Mouse (Mus musculus) c-Kit-positive CD71-positive TER-119-negative erythroid progenitor cells, embryonic 14.5 days (primary cell): ENCODE data around the gene Fam69a.
"Not testable (repeated sequence)": the region's sequence is repeated elsewhere in the genome, so short reads cannot be mapped to it uniquely, and the experiment has no call there.

Experiments used
- DNase-seq: peaks from one replicate; pipeline ENCODE4 v3.0.0-alpha.2; 2013; ENCODE audit warnings: low read depth

Fam69a gene

GRCm38 (mm10) chr5:107904325-107904724, 82.6 kb downstream of the Fam69a start:
- DNase-seq: no peak

GRCm38 (mm10) chr5:107901014-107901615, 85.8 kb downstream of the Fam69a start:
- no peak for DNase-seq

DNA sequence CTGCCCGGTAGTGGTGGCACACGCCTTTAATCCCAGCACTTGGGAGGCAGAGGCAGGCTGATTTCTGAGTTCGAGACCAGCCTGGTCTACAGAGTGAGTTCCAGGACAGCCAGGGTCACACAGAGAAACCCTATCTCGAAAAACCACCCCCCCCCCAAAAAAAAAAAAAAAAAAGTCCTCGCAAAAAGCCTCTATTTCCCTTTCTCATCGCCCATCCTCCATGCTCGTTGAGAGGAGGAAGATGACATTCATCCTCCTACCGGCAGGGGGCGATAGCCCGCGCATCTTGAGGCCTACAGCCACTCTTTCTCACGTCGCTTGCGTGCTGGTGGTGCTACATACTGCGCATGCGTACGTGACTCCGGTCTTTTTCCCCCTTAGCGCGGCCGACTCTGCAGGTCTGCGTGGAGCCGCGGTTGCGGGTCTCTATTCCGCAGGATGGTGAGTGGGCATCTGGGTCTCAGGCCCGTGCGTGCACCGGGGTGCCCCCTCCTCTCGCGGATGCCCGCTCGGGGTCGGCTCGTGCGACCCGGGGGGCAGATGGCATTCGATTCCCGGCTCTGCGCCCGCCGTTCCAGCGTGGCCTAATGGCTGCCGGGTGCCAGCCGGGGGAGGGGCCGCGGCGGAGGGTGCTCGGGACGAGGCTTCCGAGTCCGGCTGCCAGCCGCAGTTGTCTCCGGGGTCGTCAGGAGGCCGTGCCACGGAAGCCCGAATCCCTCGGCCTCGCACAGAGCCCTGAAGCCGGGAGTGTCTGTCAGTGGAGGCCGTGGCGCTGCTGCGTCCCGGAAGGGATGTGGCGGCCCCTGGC, 86.5 kb downstream of the Fam69a start, which contains the start of gene Rpl5:
Rpl5 (plus strand) TSS at position 297 of the 808 bp plus-strand sequence.
- peak; percentile 96 for DNase-seq

DNA sequence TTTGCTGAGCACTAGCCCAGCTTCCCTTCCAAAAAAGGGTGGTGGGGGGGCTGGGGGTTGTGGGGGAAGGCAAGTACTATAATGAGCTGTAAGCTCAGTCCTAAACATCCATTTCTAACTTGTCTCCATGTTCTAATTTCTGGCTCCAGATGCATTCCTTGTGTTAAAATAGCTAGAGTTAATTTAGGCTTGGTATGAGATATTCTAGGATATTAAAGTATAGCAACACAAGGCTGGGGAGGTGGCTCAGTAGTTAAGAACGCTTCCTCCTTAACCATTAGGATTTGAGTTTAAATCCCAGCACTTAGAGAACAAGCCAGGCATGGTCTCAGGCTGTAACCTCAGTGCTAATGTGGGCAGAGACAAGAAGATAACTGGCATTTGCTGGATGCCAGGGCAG, 90.6 kb downstream of the Fam69a start:
- DNase-seq: no peak

DNA sequence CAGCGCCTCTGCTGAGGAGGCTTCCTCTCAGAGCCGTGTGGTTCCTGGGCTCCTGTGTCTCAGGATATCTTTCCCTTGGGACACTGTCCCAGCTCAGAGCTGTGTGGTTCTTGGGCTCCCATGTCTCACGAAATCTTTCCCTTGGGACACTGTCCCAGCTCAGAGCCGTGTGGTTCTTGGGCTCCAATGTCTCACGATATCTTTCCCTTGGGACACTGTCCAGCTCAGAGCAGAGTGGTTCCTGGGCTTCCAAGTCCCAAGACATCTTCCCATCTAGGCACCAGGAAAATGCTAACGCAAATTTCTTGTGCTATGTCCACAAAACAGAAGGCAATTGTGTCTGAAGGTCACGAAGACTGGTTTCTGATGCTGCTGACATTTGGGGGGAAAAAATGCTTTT, 92.2 kb downstream of the Fam69a start:
- DNase-seq: no peak

GRCm38 (mm10) chr5:107891515-107891914, 95.4 kb downstream of the Fam69a start:
- not testable (repeated sequence) for DNase-seq

DNA sequence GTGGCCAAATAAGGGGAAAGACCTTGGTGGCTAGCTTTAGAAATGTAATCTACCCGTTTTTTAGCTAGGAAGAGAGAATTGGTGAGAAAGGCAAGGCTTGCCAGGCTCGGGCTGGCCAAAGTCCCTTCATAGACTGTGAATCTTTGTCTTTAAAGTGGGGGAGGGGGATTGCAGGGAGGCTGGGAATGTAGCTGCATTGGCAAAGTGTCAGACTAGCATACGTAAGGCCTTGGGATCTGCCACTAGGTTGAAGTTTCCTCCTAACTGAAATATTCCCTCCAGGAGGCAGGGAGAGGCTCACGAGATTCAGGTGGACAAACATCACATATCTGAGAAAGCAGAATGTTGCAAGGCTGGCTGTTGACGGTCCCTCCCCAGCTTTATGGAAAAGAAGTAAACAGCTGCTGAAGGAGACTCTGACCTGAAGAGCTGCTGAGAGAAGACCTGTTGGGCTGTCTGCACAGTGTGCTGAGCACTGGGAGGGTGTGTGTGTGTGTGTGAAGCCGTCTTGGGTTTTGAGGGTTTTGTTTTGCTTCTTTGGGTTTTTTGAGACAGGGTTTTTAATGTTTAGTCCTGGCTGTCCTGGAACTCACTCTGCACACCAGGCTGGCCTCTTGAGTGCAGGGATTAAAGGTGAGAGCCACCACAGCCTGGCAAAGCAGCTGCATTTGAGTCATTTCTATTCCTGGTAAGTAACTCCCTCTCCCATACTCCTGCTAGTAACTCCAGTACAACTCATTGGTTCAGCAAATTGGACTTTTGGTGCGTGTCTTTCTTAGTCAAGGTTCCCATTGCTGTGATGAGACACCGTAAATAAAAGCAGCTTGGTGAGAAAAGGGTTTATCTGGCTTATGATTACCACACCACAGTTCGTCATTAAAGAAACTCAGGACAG, 96.6 kb downstream of the Fam69a start:
- no peak for DNase-seq

- DNase-seq: no peak
These were observed 106.2 kb downstream of the Fam69a start for GRCm38 (mm10) chr5:107880710-107881109.

GRCm38 (mm10) chr5:107877053-107877452, 109.8 kb downstream of the Fam69a start:
- DNase-seq: no peak

- no peak for DNase-seq
These were observed 111.6 kb downstream of the Fam69a start for GRCm38 (mm10) chr5:107875261-107875611.

DNA sequence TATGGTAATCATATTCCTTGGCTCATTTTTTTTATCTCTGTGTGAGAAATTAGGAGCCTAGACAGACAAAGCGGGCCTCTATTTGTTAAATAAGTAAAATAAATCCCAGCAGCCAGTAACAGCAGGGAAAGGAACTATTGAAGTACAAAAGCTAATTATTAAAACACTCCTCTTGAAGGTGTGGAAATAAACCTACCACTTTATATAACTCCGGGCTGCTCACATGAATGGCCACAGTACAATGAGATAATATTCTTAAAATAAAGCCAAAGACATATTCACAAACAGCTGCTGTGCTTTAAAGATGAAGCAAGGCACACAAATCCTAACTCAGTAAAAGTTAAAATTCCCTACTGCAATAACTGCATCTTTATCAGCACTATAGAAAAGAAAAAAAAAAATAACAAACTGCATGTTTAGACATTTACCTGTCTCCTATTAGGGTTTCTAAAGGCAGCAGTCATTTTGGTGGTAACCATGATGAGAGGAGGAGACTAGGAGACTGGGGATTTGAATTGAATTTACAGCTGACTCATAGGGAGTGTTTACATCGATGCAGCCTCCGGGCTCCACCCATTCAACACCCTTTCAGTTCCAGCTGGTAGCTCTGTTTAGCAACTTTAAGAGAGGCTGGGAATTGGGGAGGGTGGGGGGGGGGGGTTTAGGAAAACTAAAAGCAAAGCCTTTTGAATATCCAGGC, 112.2 kb downstream of the Fam69a start, which contains the start of gene Evi5:
Evi5 (minus strand) TSS at position 547 of the 700 bp plus-strand sequence.
- DNase-seq: peak; percentile 74

GRCm38 (mm10) chr5:107873886-107874302, 113.0 kb downstream of the Fam69a start:
- peak; percentile 86 for DNase-seq

DNA sequence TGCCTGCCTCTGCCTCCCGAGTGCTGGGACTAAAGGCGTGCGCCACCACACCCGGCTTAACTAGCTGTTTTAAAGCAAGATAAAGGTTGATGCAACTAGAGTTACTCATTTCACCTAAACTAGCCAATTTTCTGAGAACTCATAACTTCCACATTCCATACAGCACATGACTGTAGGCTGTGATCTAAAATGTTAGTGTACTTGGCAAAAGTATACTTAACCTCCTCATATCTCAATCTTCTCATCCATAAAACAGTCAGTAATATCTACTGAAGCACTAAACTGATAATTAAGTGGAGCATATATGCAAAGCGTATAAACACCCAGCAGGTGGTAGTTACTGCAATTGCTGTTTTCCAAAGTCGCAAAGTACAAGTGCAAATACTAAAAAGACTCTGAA, 113.6 kb downstream of the Fam69a start:
- peak; percentile 59 for DNase-seq

GRCm38 (mm10) chr5:107869701-107870100, 117.2 kb downstream of the Fam69a start:
- DNase-seq: no peak

GRCm38 (mm10) chr5:107868905-107869424, 117.9 kb downstream of the Fam69a start:
- peak; percentile 73 for DNase-seq

DNA sequence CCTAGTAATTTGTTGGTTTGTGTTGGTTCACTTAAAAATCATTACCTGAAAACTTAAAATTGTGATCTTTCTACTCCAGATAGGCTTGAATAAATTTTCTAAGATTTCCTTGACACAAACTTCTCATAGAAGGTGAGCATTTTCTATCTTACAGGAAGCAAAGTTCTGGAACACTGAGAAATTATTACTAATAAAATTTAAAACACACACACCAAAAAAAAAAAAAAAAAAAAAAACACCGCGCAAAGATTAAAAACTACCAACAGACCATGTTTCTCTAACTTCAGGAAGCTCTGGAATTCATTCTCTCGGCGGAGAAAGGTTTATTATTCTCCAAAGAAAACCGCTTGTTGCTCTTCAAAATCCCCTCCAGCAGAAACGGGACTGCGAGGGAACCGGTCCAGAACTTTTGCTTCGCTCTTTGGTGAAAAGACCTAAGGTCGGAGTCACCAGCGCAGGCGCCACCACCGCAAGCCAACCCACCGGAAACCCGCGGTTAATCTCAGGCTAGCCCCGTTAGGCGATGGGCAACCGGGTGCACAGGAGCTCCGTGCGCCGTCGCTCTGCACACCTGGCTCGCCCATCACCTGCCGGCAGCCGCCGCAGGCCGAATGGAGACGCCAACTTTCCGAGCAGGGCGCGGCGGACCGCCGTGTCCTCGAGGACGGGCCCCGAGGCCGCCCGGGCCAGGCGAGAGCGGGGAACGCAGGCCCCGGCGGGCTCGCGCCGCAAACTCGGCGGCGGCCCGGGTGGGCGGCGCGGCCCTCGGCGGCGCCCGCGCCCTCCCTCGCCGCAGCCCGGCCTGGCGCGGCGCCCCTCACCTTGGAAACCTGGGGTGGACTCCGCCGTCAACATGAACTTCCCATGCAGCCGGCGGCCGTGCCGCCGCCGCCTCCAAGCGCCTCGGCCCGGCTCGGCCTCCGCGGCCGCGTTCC, 118.6 kb downstream of the Fam69a start:
- peak; percentile 55 for DNase-seq

DNA sequence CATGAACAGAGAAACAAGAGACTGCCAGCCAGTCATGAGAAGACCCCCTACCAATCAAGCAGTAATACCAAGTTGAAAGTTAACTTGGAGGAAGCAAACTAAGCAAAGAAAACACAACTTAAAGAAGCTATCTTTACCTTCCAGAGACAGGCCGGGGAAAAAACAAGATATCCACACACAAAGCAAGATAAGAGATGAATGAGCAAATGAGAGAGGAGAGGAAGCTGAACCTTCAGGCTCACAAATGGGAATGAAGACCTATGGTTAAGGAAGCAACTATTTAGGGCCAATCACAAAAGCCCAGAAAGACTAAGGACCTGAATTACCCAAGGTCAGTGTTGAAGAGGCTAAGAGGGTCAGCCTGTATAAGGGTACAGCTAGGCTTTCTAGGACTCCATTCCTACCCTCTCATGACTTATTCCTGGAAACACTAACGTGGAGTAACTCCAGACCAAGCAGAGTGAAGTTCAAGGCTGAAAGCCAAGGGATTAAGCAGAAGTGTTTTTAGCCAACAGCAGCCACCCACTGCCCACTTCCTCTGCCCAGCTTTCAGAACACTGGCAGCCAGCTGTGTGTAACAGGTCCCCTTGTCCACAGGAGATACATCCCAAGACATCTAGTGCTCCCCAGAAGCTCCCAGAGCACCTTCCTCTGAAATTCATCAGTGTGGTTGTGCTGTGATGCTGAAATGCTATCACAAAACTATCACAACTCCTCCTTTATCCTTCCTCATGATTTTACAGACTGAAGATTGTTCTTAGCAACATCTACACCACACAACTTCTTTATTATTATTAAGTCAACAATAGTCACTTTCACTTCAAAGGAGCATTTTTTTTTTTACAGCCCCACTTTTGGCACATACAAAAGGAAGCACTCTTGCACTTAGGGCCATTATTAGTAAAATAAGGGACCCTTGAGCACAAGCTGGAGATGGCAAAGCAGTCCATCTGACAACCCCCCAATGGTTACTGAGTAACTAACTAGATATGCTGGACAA, 120.5 kb downstream of the Fam69a start:
- DNase-seq: peak; percentile 53

- no peak for DNase-seq
These were observed 122.9 kb downstream of the Fam69a start for GRCm38 (mm10) chr5:107863971-107864370.

DNA sequence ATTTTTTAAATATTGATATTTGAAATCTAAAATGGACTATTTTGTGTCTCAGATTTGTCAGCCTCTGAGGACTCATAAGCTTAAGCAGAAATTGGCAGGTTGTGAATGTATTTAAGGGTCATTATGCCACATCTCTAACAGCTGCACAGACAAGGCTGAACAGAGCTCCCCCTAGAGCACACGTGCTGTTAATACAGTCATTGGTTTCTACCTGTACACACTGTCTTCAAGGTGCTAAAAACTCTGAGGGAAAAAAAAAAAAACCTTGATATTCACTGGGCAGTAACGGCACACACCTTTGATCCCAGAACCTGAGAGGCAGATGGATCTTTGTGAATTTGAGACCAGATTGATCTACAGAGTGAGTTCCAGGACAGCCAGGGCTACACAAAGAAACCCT, 127.9 kb downstream of the Fam69a start:
- DNase-seq: no peak
